Mouse (Mus musculus) MEL (cell line): ENCODE data around the gene Cldn4. TPM values are rescaled to one million over a fixed set of nuclear protein-coding genes. Genes with fewer than 3 reads are reported as not detected.

Experiments
- DNase-seq: peaks from one replicate; pipeline ENCODE4 v3.0.0; 2011; ENCODE audit warnings: low read depth, low spot score
- H3K27ac ChIP-seq: 2 replicates; pipeline ENCODE4 v1.5.1; 2012; ENCODE audit warnings: low read depth, mild to moderate bottlenecking, control low read depth, low read length, moderate library complexity; ENCODE audit not compliant: control insufficient read depth
- H3K27me3 ChIP-seq, 2 experiments: fragments of 150-350 bp in 1 of 2; sonication (generic) in 1 of 2; 2 replicates each; pipeline ENCODE4 v1.6.1; 2012; ENCODE audit warnings: low read length in 2 of 2, mild to moderate bottlenecking in 2 of 2, improper control_type of control experiment in 1 of 2, moderate library complexity in 1 of 2; ENCODE audit not compliant: insufficient read depth in 2 of 2, control insufficient read depth in 1 of 2
- H3K36me3 ChIP-seq, 2 experiments: 2 replicates each; pipeline ENCODE4 v1.6.1; 2012 to 2014; ENCODE audit warnings: low read length in 2 of 2, improper control_type of control experiment in 1 of 2, inconsistent platforms in 1 of 2, mild to moderate bottlenecking in 1 of 2; ENCODE audit not compliant: insufficient read depth in 2 of 2, control insufficient read depth in 1 of 2
- H3K4me1 ChIP-seq, 2 experiments: fragments of 150-350 bp in 1 of 2; sonication (generic) in 1 of 2; 2 replicates each; pipeline ENCODE4 v1.6.1; 2012; ENCODE audit warnings: low read length in 2 of 2, improper control_type of control experiment in 1 of 2, mild to moderate bottlenecking in 1 of 2; ENCODE audit not compliant: insufficient read depth in 2 of 2, control insufficient read depth in 1 of 2
- H3K4me3 ChIP-seq, 2 experiments: fragments of 150-350 bp in 1 of 2; sonication (generic) in 1 of 2; 2 replicates each; pipeline ENCODE4 v1.5.1; 2012; ENCODE audit warnings: low read depth in 2 of 2, low read length in 2 of 2, mild to moderate bottlenecking in 2 of 2, moderate library complexity in 2 of 2, control low read depth in 1 of 2, improper control_type of control experiment in 1 of 2; ENCODE audit not compliant: control insufficient read depth in 1 of 2, insufficient read depth in 1 of 2
- H3K79me2 ChIP-seq: 2 replicates; pipeline ENCODE4 v1.6.1; 2012; ENCODE audit warnings: mild to moderate bottlenecking, low read length, moderate library complexity; ENCODE audit not compliant: control insufficient read depth, poor library complexity, insufficient read depth
- H3K9ac ChIP-seq: 2 replicates; pipeline ENCODE4 v1.6.1; 2012; ENCODE audit warnings: low read depth, mild to moderate bottlenecking, control low read depth, low read length, moderate library complexity; ENCODE audit not compliant: control insufficient read depth, poor library complexity, severe bottlenecking
- H3K9me3 ChIP-seq: fragments of 150-350 bp; sonication (generic); replicated peaks from 2 replicates; pipeline ENCODE4 v1.6.1; 2012; ENCODE audit warnings: mild to moderate bottlenecking, low read length, improper control_type of control experiment, moderate library complexity; ENCODE audit not compliant: insufficient read depth
- BHLHE40 ChIP-seq: IDR thresholded peaks from 2 replicates; pipeline ENCODE4 v1.6.1; 2012; ENCODE audit warnings: low read depth, mild to moderate bottlenecking, inconsistent platforms, low read length, improper control_type of control experiment, borderline replicate concordance
- CHD1 ChIP-seq: IDR thresholded peaks from 2 replicates; pipeline ENCODE4 v1.6.1; 2012; ENCODE audit warnings: low read depth, mild to moderate bottlenecking, inconsistent platforms, low read length, improper control_type of control experiment
- CHD2 ChIP-seq: IDR thresholded peaks from 2 replicates; pipeline ENCODE4 v1.6.1; 2011; ENCODE audit warnings: low read length, improper control_type of control experiment
- CTCF ChIP-seq, 3 experiments: IDR thresholded peaks in 2 of 3; conservative IDR thresholded peaks in 1 of 3; 2 replicates each; pipeline ENCODE4 v1.5.1; 2011 to 2012; ENCODE audit warnings: low read length in 3 of 3, low read depth in 2 of 3, mild to moderate bottlenecking in 2 of 3, improper control_type of control experiment in 1 of 3, inconsistent platforms in 1 of 3, mixed read lengths in 1 of 3, moderate library complexity in 1 of 3; ENCODE audit not compliant: control insufficient read depth in 1 of 3, insufficient read depth in 1 of 3, poor library complexity in 1 of 3, severe bottlenecking in 1 of 3
- E2F4 ChIP-seq: IDR thresholded peaks from 2 replicates; pipeline ENCODE4 v1.6.1; 2011; ENCODE audit warnings: low read depth, low read length, improper control_type of control experiment, borderline replicate concordance
- EP300 ChIP-seq, 2 experiments: IDR thresholded peaks; 2 replicates each; pipeline ENCODE4 v1.6.1; 2011; ENCODE audit warnings: improper control_type of control experiment in 2 of 2, low read length in 2 of 2, low read depth in 1 of 2, mild to moderate bottlenecking in 1 of 2
- ETS1 ChIP-seq: IDR thresholded peaks from 2 replicates; pipeline ENCODE4 v1.6.1; 2012; ENCODE audit warnings: low read depth, mild to moderate bottlenecking, inconsistent platforms, low read length, improper control_type of control experiment, moderate library complexity
- GABPA ChIP-seq: IDR thresholded peaks from 2 replicates; pipeline ENCODE4 v1.6.1; 2012; ENCODE audit warnings: low read depth, mild to moderate bottlenecking, inconsistent platforms, low read length, improper control_type of control experiment, moderate library complexity
- GATA1 ChIP-seq: IDR thresholded peaks from 2 replicates; pipeline ENCODE4 v1.6.1; 2011; ENCODE audit warnings: low read depth, low read length, improper control_type of control experiment
- HCFC1 ChIP-seq: IDR thresholded peaks from 2 replicates; pipeline ENCODE4 v1.6.1; 2012; ENCODE audit warnings: low read depth, mild to moderate bottlenecking, inconsistent platforms, low read length, improper control_type of control experiment, moderate library complexity
- KAT2A ChIP-seq: conservative IDR thresholded peaks from 2 replicates; pipeline ENCODE4 v1.6.1; 2012; ENCODE audit warnings: low read depth, low read length, improper control_type of control experiment, inconsistent platforms
- MAFK ChIP-seq: IDR thresholded peaks from 2 replicates; pipeline ENCODE4 v1.6.1; 2011; ENCODE audit warnings: low read depth, mild to moderate bottlenecking, low read length, improper control_type of control experiment, borderline replicate concordance
- MAX ChIP-seq: IDR thresholded peaks from 2 replicates; pipeline ENCODE4 v1.6.1; 2011; ENCODE audit warnings: low read length, improper control_type of control experiment
- MAZ ChIP-seq: IDR thresholded peaks from 2 replicates; pipeline ENCODE4 v1.6.1; 2012; ENCODE audit warnings: low read depth, mild to moderate bottlenecking, inconsistent platforms, low read length, improper control_type of control experiment
- MEF2A ChIP-seq: IDR thresholded peaks from 2 replicates; pipeline ENCODE4 v1.6.1; 2014; ENCODE audit warnings: low read depth, mild to moderate bottlenecking, inconsistent platforms, low read length, improper control_type of control experiment; ENCODE audit not compliant: poor library complexity, insufficient replicate concordance, severe bottlenecking; ENCODE audit errors: extremely low read depth
- MXI1 ChIP-seq: IDR thresholded peaks from 2 replicates; pipeline ENCODE4 v1.6.1; 2011; ENCODE audit warnings: mild to moderate bottlenecking, low read depth, low read length, improper control_type of control experiment
- NRF1 ChIP-seq: IDR thresholded peaks from 2 replicates; pipeline ENCODE4 v1.6.1; 2014; ENCODE audit warnings: low read depth, mild to moderate bottlenecking, inconsistent platforms, low read length, improper control_type of control experiment, moderate library complexity; ENCODE audit not compliant: poor library complexity, insufficient read depth, severe bottlenecking
- POLR2A ChIP-seq, 2 experiments: IDR thresholded peaks; 2 replicates each; pipeline ENCODE4 v1.6.1; 2011 to 2012; ENCODE audit warnings: low read length in 2 of 2, mild to moderate bottlenecking in 2 of 2, control low read depth in 1 of 2, improper control_type of control experiment in 1 of 2, low read depth in 1 of 2, moderate library complexity in 1 of 2; ENCODE audit not compliant: control insufficient read depth in 1 of 2, insufficient read depth in 1 of 2, poor library complexity in 1 of 2
- POLR2AphosphoS2 ChIP-seq: IDR thresholded peaks from 2 replicates; pipeline ENCODE4 v1.6.1; 2011; ENCODE audit warnings: low read length, improper control_type of control experiment
- POLR2AphosphoS5 ChIP-seq: IDR thresholded peaks from 2 replicates; pipeline ENCODE4 v1.6.1; 2012; ENCODE audit warnings: low read depth, borderline replicate concordance, mild to moderate bottlenecking, inconsistent platforms, low read length, moderate library complexity, mixed read lengths
- RAD21 ChIP-seq: IDR thresholded peaks from 2 replicates; pipeline ENCODE4 v1.6.1; 2011; ENCODE audit warnings: mild to moderate bottlenecking, low read depth, low read length, improper control_type of control experiment
- RCOR1 ChIP-seq: IDR thresholded peaks from 2 replicates; pipeline ENCODE4 v1.6.1; 2012; ENCODE audit warnings: low read depth, mild to moderate bottlenecking, inconsistent platforms, low read length, improper control_type of control experiment
- SIN3A ChIP-seq: IDR thresholded peaks from 2 replicates; pipeline ENCODE4 v1.6.1; 2012; ENCODE audit warnings: low read length, improper control_type of control experiment, inconsistent platforms
- SMC3 ChIP-seq: IDR thresholded peaks from 2 replicates; pipeline ENCODE4 v1.6.1; 2011; ENCODE audit warnings: low read depth, low read length, improper control_type of control experiment
- TBP ChIP-seq: IDR thresholded peaks from 2 replicates; pipeline ENCODE4 v1.8.0; 2011; ENCODE audit warnings: low read depth, low read length, improper control_type of control experiment
- USF1 ChIP-seq: IDR thresholded peaks from 2 replicates; pipeline ENCODE4 v1.6.1; 2014; ENCODE audit warnings: low read depth, mild to moderate bottlenecking, inconsistent platforms, low read length, improper control_type of control experiment, moderate library complexity
- ZC3H11A ChIP-seq: IDR thresholded peaks from 2 replicates; pipeline ENCODE4 v1.6.1; 2012; ENCODE audit warnings: low read depth, mild to moderate bottlenecking, inconsistent platforms, low read length, improper control_type of control experiment
- ZNF384 ChIP-seq: IDR thresholded peaks from 2 replicates; pipeline ENCODE4 v1.6.1; 2012; ENCODE audit warnings: low read depth, mild to moderate bottlenecking, inconsistent platforms, low read length, improper control_type of control experiment
- polyA plus RNA-seq, 2 experiments: library from polyadenylated mRNA; stranded (reverse) in 1 of 2; unstranded in 1 of 2; fragments of >175 nt in 1 of 2; fragments of >200 nt in 1 of 2; gene quantifications; 2 replicates each; pipeline versions ENCODE4 v1.2.1 to v1.2.4; 2012; ENCODE audit warnings: low replicate concordance in 2 of 2, low read depth in 1 of 2; ENCODE audit not compliant: insufficient read length in 2 of 2, insufficient read depth in 1 of 2, missing spikeins in 1 of 2
- total RNA-seq: library from RNA; depleted of rRNA; stranded (reverse); fragments of 300-350 nt; gene quantifications from 2 replicates; pipeline ENCODE4 v1.2.3, GENCODE M21; 2012

Cldn4 gene
- total and polyA plus RNA-seq, 3 experiments: 0.04 to 0.08 TPM; not detected in 1

- peaks cover 0 to 3% of the 10 kb centered on the region in 2 experiments; a peak in 2 of 4 replicates for H3K4me1 ChIP-seq
- peak; percentile 64 for TF ChIP-seq SMC3
- TF ChIP-seq RAD21: peak; percentile 67
- peak; percentile 51; the same call in 1 of the 2 replicates for TF ChIP-seq BHLHE40
- peak; percentile 74 for TF ChIP-seq ZC3H11A
- peak; percentile 53; the same call in 1 of the 2 replicates for TF ChIP-seq NRF1
- TF ChIP-seq GATA1: no peak
- TF ChIP-seq HCFC1: 0 out of 2 replicates have a peak, but pooled peaks have one; percentile 2
- TF ChIP-seq USF1: no peak
- TF ChIP-seq CTCF (IDR thresholded peaks at IDR 0.05 in 2 of 3, conservative IDR thresholded peaks at IDR 0.05 in 1 of 3; ENCODE audit: control insufficient read depth in 1 of 3, insufficient read depth in 1 of 3, low read depth in 2 of 3, low read length in 3 of 3, poor library complexity in 1 of 3, severe bottlenecking in 1 of 3): peak; percentile 9 to 73 (median 55)
- peak; percentile 19 for TF ChIP-seq MAX
- TF ChIP-seq E2F4: no peak
- peak in 1 of 2 experiments; percentile 47; a peak in 1 of 4 replicates for TF ChIP-seq POLR2A (IDR thresholded peaks at IDR 0.05; ENCODE audit: control insufficient read depth in 1 of 2, insufficient read depth in 1 of 2, low read depth in 1 of 2, low read length in 2 of 2, poor library complexity in 1 of 2)
- H3K4me3 ChIP-seq: peak overlapping the region; percentile 34 to 47
- no peak overlapping the region for H3K27ac ChIP-seq
- H3K9ac ChIP-seq: peak overlapping the region; percentile 45
- H3K36me3 ChIP-seq: peaks cover 0 to 3% of the 10 kb centered on the region in 2 experiments; a peak in 2 of 4 replicates
- peak; percentile 93 for DNase-seq
- no peaks in the 10 kb centered on the region; a peak in 1 of 4 replicates for H3K27me3 ChIP-seq
- no peaks in the 10 kb centered on the region for H3K9me3 ChIP-seq
- no peaks in the 10 kb centered on the region for H3K79me2 ChIP-seq
Measured at GRCm38 (mm10) chr5:134965852-134966821, 19.4 kb upstream of the Cldn4 start.

DNA sequence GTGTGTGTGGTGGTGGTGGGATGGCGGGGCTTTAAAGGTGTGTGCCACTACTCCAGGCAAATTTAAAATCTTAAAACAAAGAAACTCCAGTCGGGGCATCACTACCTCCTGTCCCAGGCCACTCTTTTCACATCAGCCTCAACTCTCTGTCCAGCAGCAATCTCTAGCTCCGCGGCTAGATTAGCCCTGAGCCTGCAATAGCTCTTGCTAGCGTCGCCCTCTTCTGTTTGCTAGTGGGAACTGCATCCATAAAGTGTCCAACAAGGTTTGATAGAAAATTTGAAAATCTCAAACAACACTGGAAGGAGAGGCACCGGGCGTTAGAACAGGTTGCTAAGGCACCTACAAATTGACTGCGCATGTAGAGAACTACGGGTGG, 18.7 kb upstream of the Cldn4 start:
- no peaks in the 10 kb centered on the region; a peak in 1 of 4 replicates for H3K27me3 ChIP-seq
- no peak overlapping the region for H3K27ac ChIP-seq
- peaks cover 0 to 3% of the 10 kb centered on the region in 2 experiments; a peak in 2 of 4 replicates for H3K36me3 ChIP-seq
- DNase-seq: peak; percentile 84
- H3K4me1 ChIP-seq: peaks cover 0 to 3% of the 10 kb centered on the region in 2 experiments; a peak in 2 of 4 replicates
- H3K4me3 ChIP-seq: peak overlapping the region; percentile 34 to 47
- no peaks in the 10 kb centered on the region for H3K79me2 ChIP-seq
- no peaks in the 10 kb centered on the region for H3K9me3 ChIP-seq
- H3K9ac ChIP-seq: peak overlapping the region; percentile 45
- TF ChIP-seq POLR2AphosphoS5 (no peak), MAZ (0 out of 2 replicates have a peak, but pooled peaks have one; percentile 41), POLR2A (IDR thresholded peaks at IDR 0.05; ENCODE audit: control insufficient read depth in 1 of 2, insufficient read depth in 1 of 2, low read depth in 1 of 2, low read length in 2 of 2, poor library complexity in 1 of 2) (no peak), CTCF (IDR thresholded peaks at IDR 0.05 in 2 of 3, conservative IDR thresholded peaks at IDR 0.05 in 1 of 3; ENCODE audit: control insufficient read depth in 1 of 3, insufficient read depth in 1 of 3, low read depth in 2 of 3, low read length in 3 of 3, poor library complexity in 1 of 3, severe bottlenecking in 1 of 3) (peak; percentile 76 to 95 (median 82)), ETS1 (no peak), CHD1 (no peak), POLR2AphosphoS2 (no peak), MXI1 (no peak), RCOR1 (no peak), CHD2 (no peak), GABPA (no peak), SIN3A (peak; percentile 48; the same call in 1 of the 2 replicates), USF1 (no peak), TBP (no peak), EP300 (IDR thresholded peaks at IDR 0.05; ENCODE audit: low read depth in 1 of 2, low read length in 2 of 2) (no peak), ZNF384 (no peak), MEF2A (no peak), KAT2A (no peak), MAFK (no peak), NRF1 (no peak)
